Mouse (Mus musculus) A20 (cell line): Measurements from ENCODE around the gene Tbc1d1.

ENCODE experiments used
- DNase-seq: peaks from one replicate; pipeline ENCODE4 v3.0.0-alpha.2; 2011; ENCODE audit warnings: low read depth, low spot score

Gene Tbc1d1

DNA sequence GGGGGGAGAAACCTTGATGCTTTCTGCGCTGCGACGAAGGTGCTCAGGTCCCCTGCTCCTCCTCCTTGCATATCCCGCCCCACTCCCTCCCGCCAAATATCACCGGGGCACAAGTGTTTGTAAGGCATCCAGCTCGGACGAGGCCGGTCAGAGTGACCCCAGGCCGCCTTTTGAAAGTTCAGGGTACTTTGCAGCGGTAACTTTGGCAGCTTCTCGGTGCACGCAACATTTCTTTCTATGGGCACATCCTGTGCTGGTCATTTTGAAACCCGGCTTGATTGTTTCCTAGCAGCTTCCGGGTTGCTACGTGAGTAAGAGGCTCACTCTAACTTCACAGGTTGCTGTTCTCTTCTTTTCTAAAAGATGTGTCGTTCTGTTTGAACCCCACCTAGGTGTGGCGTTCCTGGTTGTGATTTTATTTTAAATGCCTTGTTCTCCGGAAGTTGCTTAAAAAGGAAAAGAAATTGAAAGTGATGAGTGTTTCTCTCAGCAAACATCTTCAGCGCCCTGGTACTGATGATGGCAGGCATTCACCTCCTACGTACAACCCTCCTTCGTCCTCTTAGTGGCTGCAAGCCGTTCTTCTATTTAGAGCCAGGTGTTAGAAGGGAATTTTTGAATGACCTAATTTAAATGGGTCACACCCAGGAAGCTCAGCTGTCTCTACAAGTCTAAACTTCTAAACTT, 4.7 kb downstream of the Tbc1d1 start:
- peak; percentile 90 for DNase-seq

GRCm38 (mm10) chr5:64161917-64162316, 5.8 kb downstream of the Tbc1d1 start:
- DNase-seq, result no peak

- DNase-seq, result no peak
These were observed 6.5 kb downstream of the Tbc1d1 start for GRCm38 (mm10) chr5:64162582-64162981.

- no peak for DNase-seq
These were observed 8.3 kb downstream of the Tbc1d1 start for GRCm38 (mm10) chr5:64164414-64164813.

GRCm38 (mm10) chr5:64165826-64166225, 9.7 kb downstream of the Tbc1d1 start:
- no peak for DNase-seq

DNA sequence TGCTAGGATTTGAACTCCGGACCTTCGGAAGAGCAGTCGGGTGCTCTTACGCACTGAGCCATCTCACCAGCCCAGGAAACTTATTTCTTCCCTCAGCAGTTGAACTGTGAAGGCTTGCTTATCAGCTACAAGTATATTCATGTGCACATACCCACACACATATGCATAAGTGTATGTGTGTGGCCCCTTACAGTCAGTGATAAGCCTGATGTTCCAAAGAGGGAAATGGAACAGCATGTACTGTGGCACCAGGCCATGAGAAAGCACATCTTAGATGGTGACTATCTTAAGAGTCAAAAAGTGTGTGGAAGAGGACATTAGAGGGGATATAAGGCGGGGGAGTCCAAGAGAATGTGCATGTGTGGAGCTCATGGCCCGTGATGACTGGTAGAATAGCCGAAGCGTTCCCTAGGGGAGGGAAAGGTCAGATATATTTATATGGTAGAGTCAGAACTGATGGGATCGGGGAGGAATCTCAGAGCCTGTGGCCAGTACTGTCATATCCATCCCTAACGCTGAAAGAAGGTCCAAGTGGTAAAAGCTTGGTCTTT, 13.0 kb downstream of the Tbc1d1 start:
- no peak for DNase-seq

DNA sequence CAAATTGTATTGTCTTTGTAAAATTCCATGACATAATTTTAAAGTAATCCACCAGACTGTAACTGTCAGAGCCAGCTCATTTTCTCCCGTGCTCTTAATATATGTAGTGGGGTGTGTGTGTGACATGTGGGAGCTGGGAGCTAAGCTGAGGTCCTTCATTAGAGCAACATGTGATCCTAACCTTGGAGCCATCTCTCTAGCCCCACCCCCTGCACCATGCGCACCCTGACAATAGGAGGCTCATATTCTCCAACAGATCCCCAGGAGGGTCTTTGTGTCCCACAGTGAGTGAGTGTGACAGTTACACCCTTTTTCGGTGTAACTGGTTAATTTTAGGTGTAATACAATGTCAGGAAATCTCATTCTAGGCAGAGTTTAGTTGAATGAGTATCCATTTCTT, 16.8 kb downstream of the Tbc1d1 start:
- DNase-seq, result no peak

DNA sequence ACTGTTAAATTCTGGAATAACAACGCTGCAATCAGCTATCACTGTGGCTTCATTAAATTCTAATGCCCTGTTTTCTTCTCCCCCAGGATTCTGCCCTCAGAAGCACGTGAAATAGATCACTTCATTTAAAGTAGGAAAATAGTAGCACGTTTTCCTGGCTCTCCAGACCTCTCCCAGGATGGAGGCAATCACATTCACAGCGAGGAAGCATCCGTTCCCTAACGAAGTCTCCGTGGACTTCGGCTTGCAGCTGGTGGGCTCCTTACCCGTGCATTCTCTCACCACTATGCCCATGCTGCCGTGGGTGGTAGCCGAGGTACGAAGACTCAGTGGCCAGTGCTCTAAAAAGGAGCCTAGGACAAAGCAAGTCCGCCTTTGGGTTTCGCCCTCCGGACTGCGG, 17.2 kb downstream of the Tbc1d1 start:
- no peak for DNase-seq

GRCm38 (mm10) chr5:64174429-64174935, 18.4 kb downstream of the Tbc1d1 start:
- DNase-seq, result no peak

DNA sequence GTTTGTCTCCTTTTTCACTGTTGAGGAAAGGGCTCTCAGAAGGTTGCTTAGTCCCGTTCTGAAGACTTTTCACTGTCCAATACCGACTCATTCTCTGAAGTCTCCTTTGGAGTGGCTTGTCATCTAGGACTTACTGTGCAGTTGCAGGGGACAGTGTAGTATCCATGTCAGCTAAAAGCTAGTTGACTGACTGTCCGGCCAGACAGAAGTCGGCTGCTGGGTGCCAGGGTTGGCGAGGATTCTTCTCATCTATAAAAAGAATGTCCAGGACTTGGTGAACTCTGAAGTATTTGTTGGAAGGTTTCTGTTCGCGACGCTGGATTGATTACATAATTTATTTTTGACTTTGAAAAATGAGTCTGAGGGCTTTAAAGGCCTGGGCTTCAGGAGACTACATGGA, 24.4 kb downstream of the Tbc1d1 start:
- no peak for DNase-seq

GRCm38 (mm10) chr5:64183712-64184111, 27.6 kb downstream of the Tbc1d1 start:
- DNase-seq, result no peak

DNA sequence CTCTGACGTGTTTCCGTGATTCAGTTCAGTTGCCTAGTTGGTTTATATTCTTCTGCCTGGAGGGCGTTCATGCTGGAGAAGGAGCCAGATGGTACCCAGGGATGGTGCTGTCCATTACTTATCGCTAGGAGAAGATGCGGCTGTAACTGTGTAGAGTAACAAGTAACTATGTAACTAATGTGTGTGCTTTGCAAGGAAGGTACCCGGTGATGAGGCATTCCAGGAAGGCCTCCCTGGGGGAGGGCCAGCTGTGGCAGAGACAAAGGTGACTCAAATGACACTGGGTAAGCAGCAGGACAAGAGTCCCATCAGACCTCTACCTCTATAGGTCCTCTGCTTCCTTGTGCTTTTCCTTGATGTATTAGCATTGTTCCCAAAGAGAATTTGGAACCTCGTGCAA, 29.2 kb downstream of the Tbc1d1 start:
- DNase-seq, result no peak

DNA sequence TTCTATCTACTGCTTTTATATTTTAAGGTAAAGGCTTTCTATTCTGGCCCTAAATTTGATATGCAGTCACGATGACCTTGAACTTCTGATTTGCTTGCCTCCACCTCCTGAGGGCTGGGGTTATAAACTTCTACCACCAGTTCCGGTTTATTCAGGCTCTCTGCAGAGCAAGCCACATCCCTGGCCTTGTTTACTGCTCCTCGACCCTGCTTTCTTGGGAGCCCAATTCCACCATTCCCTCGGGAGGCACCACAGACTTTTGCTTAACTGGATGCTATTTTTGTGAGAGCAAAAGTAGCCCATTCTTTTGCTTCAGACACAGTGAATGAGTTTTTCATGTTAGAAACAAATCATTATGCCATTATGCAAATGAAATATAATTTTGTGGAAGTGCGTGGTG, 30.5 kb downstream of the Tbc1d1 start:
- DNase-seq, result no peak

GRCm38 (mm10) chr5:64188083-64188648, 32.1 kb downstream of the Tbc1d1 start:
- DNase-seq, result no peak

DNA sequence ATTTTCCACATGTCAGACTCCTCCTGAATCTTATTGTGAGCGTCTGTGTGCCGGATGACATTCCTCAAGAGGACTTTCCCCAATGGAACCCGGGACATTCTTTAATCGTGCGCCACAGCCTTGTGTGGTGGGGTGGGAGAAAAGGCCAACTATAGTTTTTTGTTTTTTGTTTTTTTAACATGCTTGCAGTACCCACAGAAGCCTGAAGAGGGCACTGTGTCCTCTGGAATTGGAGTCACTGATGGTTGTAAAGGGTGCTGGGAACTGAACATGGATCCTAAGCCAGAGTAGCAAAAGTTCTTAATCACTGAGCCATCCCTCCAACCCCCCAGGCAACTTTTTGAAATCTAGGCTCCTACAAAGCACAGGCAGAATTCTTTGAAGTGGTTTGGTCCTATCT, 34.8 kb downstream of the Tbc1d1 start:
- no peak for DNase-seq

DNA sequence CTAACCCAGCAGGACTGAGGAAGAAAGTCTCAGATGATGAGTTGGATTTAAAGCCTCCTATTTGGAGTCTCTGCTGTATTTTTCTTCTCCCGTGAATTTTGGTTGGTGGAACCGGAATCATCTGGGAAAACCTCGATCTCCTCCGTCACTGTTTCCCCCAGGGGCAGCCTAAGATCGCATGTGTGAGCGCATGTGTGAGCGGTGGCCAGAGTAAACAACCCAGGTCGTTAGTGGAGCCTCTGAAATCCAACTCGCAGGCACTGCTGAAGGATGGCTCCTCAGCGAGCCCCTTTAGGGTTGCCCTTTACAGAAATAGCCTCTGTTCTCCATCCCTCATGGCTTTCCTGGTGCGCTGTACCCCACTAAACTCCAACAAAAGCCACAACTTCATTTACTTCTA, 37.2 kb downstream of the Tbc1d1 start:
- DNase-seq, result no peak

DNA sequence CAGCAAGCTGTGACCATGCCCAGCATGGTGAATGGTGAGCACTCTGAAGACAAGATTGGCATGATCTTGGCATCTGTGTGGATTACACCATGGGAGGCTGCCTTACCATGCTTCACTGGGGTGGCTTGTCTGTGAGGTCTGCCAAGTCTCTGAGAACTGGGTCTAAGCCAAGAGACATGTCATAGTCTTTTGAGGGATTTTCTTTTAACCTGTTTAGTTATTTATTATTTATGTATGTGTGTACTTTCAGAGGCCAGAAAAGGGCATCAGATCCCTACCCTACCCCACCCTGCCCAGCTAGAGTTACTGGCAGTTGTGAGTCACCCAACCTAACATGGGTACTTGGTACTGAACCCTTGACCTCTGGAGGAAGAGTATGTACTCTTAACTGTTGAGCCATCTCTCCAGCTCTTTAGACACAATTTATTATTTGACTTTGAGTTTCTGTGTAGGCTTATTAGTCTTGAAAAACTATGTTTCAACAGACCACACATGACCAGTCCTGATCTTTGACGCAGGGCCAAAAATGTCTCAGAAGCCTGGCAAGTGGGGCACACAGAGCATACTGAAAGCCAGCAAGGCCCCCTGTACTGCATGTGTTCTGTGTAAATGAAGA, 40.3 kb downstream of the Tbc1d1 start:
- DNase-seq, result no peak

DNA sequence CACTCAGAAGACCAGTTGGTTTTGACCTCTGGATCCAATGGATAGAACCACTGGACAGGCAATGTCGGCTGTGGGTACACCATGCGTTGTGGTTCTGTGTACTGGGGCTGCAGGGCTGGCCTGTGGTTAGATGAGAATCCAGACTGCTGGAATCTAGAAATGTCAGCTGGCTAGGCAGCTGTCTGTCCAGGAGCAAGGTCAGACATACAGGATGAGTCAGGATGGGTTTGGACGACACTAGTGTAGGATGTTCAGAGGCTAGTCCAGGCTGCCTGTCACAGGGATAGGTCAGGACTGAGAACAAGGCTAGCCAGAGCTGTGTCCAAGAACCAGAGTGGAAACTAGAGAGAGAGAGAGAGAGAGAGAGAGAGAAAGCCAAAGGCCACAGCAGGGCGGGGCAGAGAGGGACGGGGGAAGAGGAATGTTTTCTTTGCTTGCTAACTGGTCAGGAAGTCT, 40.8 kb downstream of the Tbc1d1 start:
- no peak for DNase-seq

GRCm38 (mm10) chr5:64198624-64199023, 42.5 kb downstream of the Tbc1d1 start:
- DNase-seq, result no peak

DNA sequence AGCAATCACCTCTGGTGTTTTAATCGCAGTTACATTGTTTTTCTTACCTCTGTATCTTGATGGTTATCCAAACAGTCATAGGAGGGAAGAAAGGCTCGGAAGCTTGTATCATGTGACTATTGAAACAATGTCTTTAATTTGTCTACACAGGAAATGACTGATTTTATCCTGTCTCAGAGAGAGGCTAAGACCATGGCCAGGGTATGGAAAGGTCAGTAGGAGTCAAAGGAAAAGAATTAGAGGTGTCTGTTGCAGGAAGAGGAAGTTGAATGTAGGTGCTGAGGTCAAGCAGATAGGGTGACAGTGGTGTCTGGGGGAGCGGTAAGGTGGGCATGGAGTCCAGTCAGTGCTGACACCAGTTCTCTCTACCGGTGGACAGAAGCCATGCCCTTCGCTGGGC, 45.0 kb downstream of the Tbc1d1 start:
- DNase-seq, result no peak

- peak; percentile 64 for DNase-seq
These were observed 46.2 kb downstream of the Tbc1d1 start for GRCm38 (mm10) chr5:64202306-64202705.

DNA sequence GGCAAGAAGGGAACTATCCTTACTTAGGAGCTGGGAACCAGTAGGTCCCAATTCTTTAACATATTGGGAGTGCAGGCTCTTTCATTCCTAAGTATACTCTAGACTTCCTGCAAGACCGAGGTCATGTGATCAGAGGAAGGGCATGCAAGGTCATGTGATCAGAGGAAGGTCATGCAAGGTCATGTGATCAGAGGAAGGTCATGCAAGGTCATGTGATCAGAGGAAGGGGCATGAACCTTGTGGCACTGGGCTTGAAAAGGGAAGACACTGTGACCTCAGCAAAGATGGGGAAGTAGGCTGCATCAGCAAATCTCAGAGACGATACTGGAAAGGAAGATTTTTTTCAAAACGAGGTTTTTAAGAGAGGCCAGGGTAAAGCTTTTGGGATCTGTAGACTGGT, 49.5 kb downstream of the Tbc1d1 start:
- DNase-seq, result no peak

- DNase-seq, result no peak
These were observed 50.3 kb downstream of the Tbc1d1 start for GRCm38 (mm10) chr5:64206431-64206830.
